Mouse (Mus musculus): Measurements from ENCODE around the gene Astn2. TPM values are rescaled to one million over a fixed set of nuclear protein-coding genes. Genes with fewer than 3 reads are reported as not detected.

Gene Astn2
- polyA plus RNA-seq, 1 experiment = not detected

DNA sequence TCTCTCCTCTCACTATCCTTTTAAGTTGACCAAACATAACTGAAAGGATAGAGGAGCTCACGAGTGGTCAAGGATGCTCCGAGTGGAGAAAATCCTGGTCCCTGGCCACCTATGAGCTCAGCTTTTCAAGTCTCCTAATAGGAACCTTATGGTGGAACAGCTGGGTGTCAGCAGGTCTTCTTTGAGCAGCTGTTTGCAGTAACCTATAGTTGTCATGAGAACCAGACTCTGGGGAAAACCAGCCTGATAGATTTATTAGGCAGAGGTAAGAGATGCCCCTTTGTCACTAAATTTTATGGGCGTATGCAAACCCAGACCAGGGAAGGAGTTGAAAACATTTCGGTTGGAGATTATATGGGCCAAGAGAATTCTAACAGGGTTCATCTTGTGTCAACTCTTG lies 1013.4 kb downstream of the Astn2 start:
- no peak overlapping the region for H3K27ac ChIP-seq (ENCODE audit: insufficient read depth, low read depth, low read length)
- H3K4me1 ChIP-seq (ENCODE audit: control insufficient read depth, insufficient read depth, low read length) = no peaks in the 10 kb centered on the region
- 86% methylated on average over 4 of the region's 4 CpGs for WGBS
- H3K4me3 ChIP-seq (ENCODE audit: insufficient read depth, low read depth, low read length) = no peak overlapping the region
- TF ChIP-seq POLR2A (IDR thresholded peaks at IDR 0.05; ENCODE audit: insufficient read depth, low read depth, low read length) (no peak), CTCF (IDR thresholded peaks at IDR 0.05; ENCODE audit: insufficient read depth, low read depth, low read length) (no peak)

- 93% methylated on average over 4 of the region's 4 CpGs for WGBS
- TF ChIP-seq CTCF (IDR thresholded peaks at IDR 0.05; ENCODE audit: insufficient read depth, low read depth, low read length) (no peak), POLR2A (IDR thresholded peaks at IDR 0.05; ENCODE audit: insufficient read depth, low read depth, low read length) (no peak)
- no peak overlapping the region for H3K27ac ChIP-seq (ENCODE audit: insufficient read depth, low read depth, low read length)
- no peak overlapping the region for H3K4me3 ChIP-seq (ENCODE audit: insufficient read depth, low read depth, low read length)
- no peaks in the 10 kb centered on the region for H3K4me1 ChIP-seq (ENCODE audit: control insufficient read depth, insufficient read depth, low read length)
Observed at GRCm38 (mm10) chr4:65383070-65383469, 1021.3 kb downstream of the Astn2 start.

GRCm38 (mm10) chr4:65379461-65379860 lies 1025.0 kb downstream of the Astn2 start:
- no peak for TF ChIP-seq CTCF (IDR thresholded peaks at IDR 0.05; ENCODE audit: insufficient read depth, low read depth, low read length)
- no peak for TF ChIP-seq POLR2A (IDR thresholded peaks at IDR 0.05; ENCODE audit: insufficient read depth, low read depth, low read length)
- 95% methylated on average over 4 of the region's 4 CpGs for WGBS
- Histone ChIP-seq H3K27ac (ENCODE audit: insufficient read depth, low read depth, low read length) (no peak overlapping the region), H3K4me1 (ENCODE audit: control insufficient read depth, insufficient read depth, low read length) (no peaks in the 10 kb centered on the region), H3K4me3 (ENCODE audit: insufficient read depth, low read depth, low read length) (no peak overlapping the region)

DNA sequence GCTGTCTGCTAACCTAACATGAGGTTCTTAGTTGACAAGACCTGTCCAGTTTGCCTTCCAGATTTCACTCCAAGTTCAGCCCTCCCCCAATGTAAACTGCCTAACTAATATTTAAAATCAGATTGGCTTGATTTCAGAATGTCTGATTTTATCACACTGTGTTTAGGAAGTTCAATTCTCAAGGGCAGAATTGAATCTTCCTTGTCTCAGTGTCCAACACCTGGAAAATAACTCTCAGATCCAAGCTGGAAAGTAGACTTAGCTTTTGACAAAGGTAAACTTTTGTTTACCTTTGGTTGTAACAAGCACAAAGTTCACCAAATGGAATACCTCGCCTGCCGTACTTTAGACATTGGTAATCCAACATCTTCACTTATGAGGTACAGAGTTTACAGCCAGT lies 1027.8 kb downstream of the Astn2 start:
- Histone ChIP-seq H3K4me1 (ENCODE audit: control insufficient read depth, insufficient read depth, low read length) (no peaks in the 10 kb centered on the region), H3K4me3 (ENCODE audit: insufficient read depth, low read depth, low read length) (no peak overlapping the region), H3K27ac (ENCODE audit: insufficient read depth, low read depth, low read length) (no peak overlapping the region)
- no peak for TF ChIP-seq CTCF (IDR thresholded peaks at IDR 0.05; ENCODE audit: insufficient read depth, low read depth, low read length)
- no peak for TF ChIP-seq POLR2A (IDR thresholded peaks at IDR 0.05; ENCODE audit: insufficient read depth, low read depth, low read length)
- WGBS = 97% methylated on average over 2 of the region's 2 CpGs

DNA sequence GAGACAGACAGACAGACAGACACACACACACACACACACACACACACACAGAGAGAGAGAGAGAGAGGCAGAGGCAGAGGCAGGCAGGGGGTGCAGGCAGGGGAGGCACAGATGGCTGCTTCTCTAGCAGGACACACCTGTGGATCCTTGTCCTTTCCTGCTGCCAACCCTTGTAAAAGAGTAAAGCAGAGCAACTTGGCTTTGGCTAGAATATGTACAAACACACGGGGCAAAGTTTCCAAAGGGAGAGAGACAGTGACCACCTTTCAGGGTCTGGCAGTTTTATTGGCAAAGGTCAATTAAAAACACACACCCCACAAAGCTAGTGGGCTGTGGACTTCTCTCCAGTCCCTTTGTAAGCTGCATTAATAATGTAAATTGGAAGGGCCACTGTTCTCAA lies 1030.6 kb downstream of the Astn2 start:
- TF ChIP-seq POLR2A (IDR thresholded peaks at IDR 0.05; ENCODE audit: insufficient read depth, low read depth, low read length) (no peak), CTCF (IDR thresholded peaks at IDR 0.05; ENCODE audit: insufficient read depth, low read depth, low read length) (no peak)
- WGBS = 60% methylated on average over 1 of the region's 1 CpGs
- Histone ChIP-seq H3K4me3 (ENCODE audit: insufficient read depth, low read depth, low read length) (no peak overlapping the region), H3K4me1 (ENCODE audit: control insufficient read depth, insufficient read depth, low read length) (no peaks in the 10 kb centered on the region), H3K27ac (ENCODE audit: insufficient read depth, low read depth, low read length) (no peak overlapping the region)

DNA sequence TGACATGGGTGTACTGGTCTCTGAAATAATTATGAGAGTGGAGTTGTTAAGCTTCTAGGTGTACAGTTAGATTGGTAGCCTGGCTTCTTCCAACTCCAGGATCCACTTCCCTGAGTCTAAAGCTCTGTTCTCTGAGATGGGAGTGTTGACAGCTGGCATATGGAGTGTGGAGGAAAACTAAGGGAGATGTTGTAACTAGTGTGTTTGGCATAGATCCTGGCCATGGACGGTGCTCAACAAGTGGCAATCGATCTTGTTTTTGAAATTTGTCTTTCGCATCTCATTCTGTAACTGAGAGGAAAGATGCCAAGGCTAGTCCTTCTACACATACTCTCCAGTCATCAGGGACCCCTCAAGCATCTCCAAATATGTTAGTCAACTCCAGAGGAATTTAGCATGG lies 1031.7 kb downstream of the Astn2 start:
- Histone ChIP-seq H3K4me3 (ENCODE audit: insufficient read depth, low read depth, low read length) (no peak overlapping the region), H3K27ac (ENCODE audit: insufficient read depth, low read depth, low read length) (no peak overlapping the region), H3K4me1 (ENCODE audit: control insufficient read depth, insufficient read depth, low read length) (no peaks in the 10 kb centered on the region)
- WGBS = 81% methylated on average over 3 of the region's 3 CpGs
- TF ChIP-seq CTCF (IDR thresholded peaks at IDR 0.05; ENCODE audit: insufficient read depth, low read depth, low read length) = no peak
- TF ChIP-seq POLR2A (IDR thresholded peaks at IDR 0.05; ENCODE audit: insufficient read depth, low read depth, low read length) = no peak

DNA sequence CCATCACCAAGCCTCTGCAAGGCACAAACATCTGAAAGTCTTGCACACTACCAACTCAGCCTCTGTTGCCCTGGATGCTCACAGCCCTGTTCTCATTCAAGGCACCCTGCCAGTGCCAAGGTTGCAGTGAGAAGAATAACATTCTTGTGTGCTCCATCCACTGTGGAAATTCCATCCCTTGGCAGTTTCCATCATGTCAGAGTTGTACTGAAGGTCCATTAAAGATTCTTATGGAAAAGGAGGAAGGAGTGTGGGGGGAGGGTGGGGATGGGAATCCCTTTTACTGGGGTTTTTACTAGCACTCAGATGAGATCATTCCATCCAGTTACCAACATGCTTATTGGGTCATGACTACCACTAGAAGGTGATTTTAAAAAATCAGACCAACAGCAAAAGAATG lies 1037.3 kb downstream of the Astn2 start:
- no peak for TF ChIP-seq POLR2A (IDR thresholded peaks at IDR 0.05; ENCODE audit: insufficient read depth, low read depth, low read length)
- TF ChIP-seq CTCF (IDR thresholded peaks at IDR 0.05; ENCODE audit: insufficient read depth, low read depth, low read length) = no peak
- H3K4me1 ChIP-seq (ENCODE audit: control insufficient read depth, insufficient read depth, low read length) = no peaks in the 10 kb centered on the region
- H3K27ac ChIP-seq (ENCODE audit: insufficient read depth, low read depth, low read length) = no peak overlapping the region
- H3K4me3 ChIP-seq (ENCODE audit: insufficient read depth, low read depth, low read length) = no peak overlapping the region

DNA sequence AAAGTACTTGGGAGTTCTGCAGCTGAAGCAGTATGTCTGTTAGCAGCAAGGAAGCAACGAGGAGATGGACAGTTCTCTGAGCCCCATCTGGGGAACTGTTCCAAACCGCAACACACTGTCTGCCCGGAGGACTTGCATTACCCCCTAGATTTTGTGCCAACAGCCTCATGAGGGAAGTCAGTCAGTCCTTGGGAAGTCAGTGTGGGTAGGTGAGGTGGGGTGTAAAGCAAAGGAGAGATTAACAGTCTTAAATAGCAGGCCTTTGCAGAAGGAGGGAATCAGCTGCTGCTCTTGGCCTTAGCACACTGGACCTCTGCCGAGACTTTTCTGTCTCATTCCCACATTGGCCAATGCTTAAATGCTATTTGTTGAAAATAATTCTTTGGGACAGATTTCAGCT lies 1049.8 kb downstream of the Astn2 start:
- no peak for TF ChIP-seq POLR2A (IDR thresholded peaks at IDR 0.05; ENCODE audit: insufficient read depth, low read depth, low read length)
- no peak for TF ChIP-seq CTCF (IDR thresholded peaks at IDR 0.05; ENCODE audit: insufficient read depth, low read depth, low read length)
- Histone ChIP-seq H3K4me1 (ENCODE audit: control insufficient read depth, insufficient read depth, low read length) (no peaks in the 10 kb centered on the region), H3K27ac (ENCODE audit: insufficient read depth, low read depth, low read length) (no peak overlapping the region), H3K4me3 (ENCODE audit: insufficient read depth, low read depth, low read length) (no peak overlapping the region)
- 46% methylated on average over 4 of the region's 4 CpGs for WGBS

- H3K27ac ChIP-seq (ENCODE audit: insufficient read depth, low read depth, low read length) = no peak overlapping the region
- 87% methylated on average over 7 of the region's 7 CpGs for WGBS
- no peak for TF ChIP-seq POLR2A (IDR thresholded peaks at IDR 0.05; ENCODE audit: insufficient read depth, low read depth, low read length)
- no peak overlapping the region for H3K4me3 ChIP-seq (ENCODE audit: insufficient read depth, low read depth, low read length)
- no peaks in the 10 kb centered on the region for H3K4me1 ChIP-seq (ENCODE audit: control insufficient read depth, insufficient read depth, low read length)
Observed at GRCm38 (mm10) chr4:65350521-65350920, 1053.9 kb downstream of the Astn2 start.

- Histone ChIP-seq H3K4me3 (ENCODE audit: insufficient read depth, low read depth, low read length) (no peak overlapping the region), H3K4me1 (ENCODE audit: control insufficient read depth, insufficient read depth, low read length) (no peaks in the 10 kb centered on the region), H3K27ac (ENCODE audit: insufficient read depth, low read depth, low read length) (no peak overlapping the region)
- no peak for TF ChIP-seq CTCF (IDR thresholded peaks at IDR 0.05; ENCODE audit: insufficient read depth, low read depth, low read length)
- no peak for TF ChIP-seq POLR2A (IDR thresholded peaks at IDR 0.05; ENCODE audit: insufficient read depth, low read depth, low read length)
- 64% methylated on average over 3 of the region's 3 CpGs for WGBS
Observed at GRCm38 (mm10) chr4:65341766-65342165, 1062.6 kb downstream of the Astn2 start.
